Mouse (Mus musculus) regulatory T cell (primary cell): ENCODE data around the gene Dennd6b.

Experiments
- in situ Hi-C: fragments of 300-600 bp; cut with MboI, MseI; formaldehyde crosslinking; loops from one replicate; pipeline ENCODE4 v1.15.1; 2025; ENCODE audit warnings: high pct_unique_total_duplicates

Dennd6b gene

DNA sequence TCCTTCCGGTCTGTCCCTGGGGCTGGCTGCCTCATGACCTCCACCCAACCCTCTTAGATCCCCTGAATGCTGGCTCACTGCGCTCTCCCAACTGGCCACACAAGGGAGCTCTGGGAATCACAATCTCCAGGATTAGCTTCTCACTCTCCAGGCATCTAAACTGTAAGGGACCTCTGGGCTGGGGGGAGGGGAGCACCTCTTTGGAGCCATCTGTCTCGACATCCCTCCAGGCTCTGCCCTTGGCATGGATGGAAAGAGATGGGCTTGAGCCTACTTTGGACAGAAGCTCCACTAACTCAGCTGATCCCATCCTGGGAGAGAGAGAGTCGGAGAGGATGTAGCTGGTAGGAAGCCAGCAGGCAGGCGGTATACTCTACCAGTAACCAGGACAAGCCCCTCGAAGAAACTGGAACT, 14.0 kb downstream of the Dennd6b start:
- in situ Hi-C loops = no loop called here

DNA sequence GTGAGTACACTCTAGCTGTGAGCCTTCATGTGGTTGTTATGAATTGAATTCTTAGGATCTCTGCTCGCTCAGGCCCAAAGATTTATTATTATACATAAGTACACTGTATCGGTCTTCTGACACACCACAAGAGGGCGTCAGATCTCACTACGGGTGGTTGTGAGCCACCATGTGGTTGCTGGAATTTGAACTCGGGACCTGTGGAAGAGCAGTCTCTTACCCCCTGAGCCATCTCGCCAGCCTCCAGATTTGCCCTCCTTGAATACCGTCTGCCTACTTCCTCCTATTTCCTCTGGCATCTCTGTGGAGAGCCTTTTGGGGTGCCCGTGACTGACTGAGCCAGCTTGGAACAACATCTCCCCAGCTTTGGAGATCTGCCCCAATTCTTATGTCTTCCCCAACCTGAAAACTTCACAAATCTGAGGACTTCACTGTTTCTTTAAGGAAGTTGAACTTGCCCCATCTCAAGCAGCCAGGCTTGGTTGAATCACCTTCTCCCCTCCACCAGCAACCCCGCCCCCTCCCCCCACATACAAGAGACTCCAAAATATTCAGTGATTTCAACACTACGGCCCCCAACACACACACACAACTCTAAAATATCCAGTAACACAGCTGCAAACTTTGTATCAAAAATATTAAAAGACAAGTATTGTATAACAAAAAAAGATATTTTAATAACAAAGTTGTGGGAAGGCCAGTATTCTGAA, 14.6 kb downstream of the Dennd6b start:
- in situ Hi-C loops = no loop called here

DNA sequence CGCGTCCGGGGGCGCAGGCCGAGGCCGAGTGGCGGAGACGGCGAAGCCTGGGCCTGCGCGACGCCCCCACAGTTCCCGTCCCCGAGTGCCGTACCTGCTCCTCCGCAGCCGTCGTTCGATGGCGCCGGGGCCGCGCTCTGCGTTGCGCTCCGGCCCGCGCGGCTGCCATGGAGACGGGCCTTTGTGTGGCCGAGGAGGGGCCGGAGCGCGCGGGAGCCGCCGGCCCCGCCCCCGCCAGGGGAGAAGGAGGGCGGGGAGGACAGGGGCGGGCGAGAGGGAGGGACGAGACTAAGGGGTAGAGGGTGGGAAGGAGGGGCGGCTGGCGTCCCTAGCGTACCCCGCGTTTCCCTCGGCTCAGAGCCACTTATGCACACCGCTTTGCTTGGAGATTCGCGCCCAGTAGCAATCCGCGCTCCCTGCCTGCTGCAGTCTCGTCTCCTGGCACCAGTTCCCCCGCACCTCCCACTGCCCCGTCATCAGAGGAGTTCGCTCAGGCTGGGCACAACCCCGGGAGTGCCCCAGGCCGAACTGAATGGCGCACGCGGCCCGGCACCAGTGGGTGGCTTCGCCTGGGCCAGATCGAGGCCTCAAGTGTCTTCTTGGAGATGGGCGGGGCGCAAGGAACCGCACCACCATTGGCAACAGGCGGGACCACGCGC, 15.6 kb downstream of the Dennd6b start, which contains the start of gene Plxnb2:
TSS of gene Plxnb2 (minus strand) at position 218 of the 659 bp plus-strand sequence.
- in situ Hi-C loops = no loop called here

DNA sequence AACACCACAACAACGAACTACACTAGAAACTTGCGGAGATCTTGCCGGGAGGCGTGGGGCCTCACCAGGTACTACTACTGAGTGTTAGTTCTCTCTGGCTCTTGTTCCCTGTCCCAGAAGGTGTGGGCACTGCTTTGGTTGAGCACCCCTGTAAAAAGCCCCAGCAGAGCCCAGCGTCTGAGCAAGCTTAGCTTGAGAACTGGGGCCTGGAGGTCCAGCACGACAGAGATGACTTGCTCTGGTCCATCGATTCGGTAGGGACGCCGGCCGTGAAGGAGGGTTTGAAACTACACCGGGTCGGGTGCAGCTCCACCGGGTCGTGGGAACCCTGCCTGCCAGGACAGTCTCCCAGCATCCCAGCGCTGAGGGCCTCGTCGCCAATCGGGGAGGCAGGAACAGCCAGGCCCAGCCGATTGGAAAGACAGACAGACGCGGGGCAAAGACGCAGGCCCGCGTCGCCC, 16.2 kb downstream of the Dennd6b start:
- in situ Hi-C loops = no loop called here

DNA sequence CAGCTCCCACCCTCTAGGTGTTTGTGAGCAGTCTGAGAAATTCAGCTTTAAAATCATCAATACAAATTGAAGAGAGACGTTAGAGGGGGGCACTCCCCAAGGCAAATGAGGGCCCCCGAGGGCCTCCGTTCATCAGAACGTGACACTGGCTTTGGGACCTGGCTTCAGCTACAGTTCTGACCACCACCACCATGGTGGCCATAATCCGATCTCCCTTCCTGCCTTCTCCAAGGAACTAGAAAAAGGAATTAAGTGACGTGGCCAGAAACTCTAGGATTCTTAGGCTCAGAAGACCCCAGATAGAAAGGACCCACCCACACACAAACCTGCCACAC, 16.7 kb downstream of the Dennd6b start:
- in situ Hi-C loops = no loop called here

DNA sequence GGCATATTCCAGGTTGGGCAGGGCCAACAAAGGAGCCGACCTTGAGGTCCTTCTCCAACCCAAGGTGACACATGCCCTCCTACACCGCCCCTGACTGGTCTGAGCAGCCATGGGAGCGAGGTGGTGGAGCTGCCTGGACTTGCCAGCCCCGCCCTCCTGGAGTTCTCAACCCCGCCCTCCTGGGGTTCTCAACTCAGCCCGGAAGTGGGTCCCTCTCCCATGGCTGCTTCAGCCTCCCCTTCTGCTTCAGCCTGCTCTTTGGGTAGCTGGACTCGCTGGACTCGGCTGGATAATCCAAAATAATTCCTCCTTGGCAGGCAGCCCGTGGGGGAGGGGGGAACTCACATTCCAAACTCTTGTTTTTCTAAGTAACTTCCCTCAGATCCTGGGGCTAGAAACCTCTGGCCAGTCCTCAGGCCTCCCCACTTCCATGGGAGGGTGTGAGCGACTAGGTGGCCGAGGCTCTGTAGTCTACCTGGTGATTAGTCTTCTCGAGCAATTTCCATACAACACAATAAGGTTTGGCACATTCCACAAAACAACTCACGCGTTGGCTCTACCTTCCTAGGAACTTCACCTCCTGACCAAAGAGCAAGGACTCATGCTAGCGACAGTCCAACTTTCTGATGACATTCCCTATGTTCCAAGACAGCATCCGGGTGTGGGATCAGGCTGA, 17.2 kb downstream of the Dennd6b start:
- in situ Hi-C loops = no loop called here

DNA sequence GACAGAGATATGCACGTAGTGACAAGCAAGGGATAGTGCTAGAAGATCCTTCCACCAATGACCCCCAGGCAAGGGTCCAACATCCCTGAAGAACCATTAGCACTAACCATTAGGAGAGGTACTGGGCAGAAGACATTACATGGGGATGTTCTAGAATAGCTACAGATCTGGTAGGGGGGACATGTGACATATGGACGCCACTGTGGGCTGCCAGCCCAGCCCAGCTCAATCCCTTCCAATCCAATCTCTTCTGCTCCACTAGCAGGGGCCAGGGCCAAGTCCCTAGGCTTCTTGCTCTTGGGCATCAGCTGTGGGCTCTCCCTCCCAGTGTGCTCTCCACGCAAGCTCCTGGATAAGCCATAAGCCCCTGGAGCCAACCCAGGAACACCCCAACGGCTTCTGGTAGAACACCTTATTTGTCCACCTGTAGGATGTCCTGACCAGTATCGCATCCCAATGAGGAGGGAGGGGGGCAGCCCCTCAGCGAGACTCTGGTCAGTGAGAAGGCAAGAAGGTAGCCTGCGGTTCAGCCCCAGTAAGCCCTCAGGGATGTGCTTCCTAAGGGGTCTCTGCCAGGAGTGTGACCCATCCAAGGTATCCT, 17.9 kb downstream of the Dennd6b start:
- in situ Hi-C loops = no loop called here

DNA sequence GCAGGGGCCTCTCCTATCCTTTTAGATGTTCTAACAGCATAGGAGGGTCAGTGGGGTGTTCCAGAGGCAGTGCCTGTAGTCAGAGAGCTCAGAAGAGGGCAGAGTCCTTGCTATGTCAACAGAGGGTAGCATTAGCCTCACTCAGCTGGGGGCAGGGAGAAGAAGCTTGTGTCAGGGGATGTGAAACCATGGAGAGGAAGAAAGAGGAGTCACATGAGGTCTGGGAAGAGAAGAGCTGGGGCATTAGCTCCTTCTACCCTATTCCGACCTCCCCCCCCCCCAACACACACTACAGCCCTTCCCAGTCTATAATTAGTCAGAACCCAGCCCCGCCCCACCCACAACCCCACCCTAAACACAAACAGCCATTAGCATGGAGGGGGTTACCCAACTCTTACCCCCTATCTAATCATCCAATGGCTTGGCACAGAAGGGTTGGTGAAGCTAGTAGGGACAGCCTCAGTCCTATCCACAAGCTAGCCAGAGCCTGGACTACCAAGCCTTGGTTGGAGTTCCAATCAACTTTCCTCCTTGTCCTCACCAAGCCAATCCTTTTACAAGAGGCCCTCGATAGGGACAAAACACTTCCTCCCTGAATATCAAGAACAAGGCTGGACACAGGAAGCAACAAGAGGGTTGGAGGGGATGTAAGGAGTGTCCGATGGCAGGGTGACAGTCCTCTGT, 18.6 kb downstream of the Dennd6b start:
- in situ Hi-C loops = no loop called here

DNA sequence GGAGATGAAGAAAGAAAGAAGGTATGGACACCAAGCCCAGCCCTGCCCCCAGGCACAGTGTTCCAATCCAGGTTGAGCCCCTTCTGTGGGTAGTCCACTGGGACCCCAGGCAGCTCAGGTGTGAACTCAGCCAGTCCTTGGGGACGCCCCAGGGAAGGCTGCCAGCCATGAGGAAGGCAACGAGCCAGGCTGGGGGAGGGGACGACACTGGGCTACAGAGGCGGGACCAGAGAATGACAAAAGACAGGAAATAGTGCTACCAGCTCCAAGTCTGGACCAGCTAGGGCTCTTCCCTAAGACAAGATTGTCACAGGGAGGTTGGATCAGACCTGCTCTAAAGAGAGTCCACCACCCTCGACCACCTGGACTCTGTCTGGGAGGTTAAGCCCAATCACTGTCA, 19.2 kb downstream of the Dennd6b start:
- in situ Hi-C loops = no loop called here

DNA sequence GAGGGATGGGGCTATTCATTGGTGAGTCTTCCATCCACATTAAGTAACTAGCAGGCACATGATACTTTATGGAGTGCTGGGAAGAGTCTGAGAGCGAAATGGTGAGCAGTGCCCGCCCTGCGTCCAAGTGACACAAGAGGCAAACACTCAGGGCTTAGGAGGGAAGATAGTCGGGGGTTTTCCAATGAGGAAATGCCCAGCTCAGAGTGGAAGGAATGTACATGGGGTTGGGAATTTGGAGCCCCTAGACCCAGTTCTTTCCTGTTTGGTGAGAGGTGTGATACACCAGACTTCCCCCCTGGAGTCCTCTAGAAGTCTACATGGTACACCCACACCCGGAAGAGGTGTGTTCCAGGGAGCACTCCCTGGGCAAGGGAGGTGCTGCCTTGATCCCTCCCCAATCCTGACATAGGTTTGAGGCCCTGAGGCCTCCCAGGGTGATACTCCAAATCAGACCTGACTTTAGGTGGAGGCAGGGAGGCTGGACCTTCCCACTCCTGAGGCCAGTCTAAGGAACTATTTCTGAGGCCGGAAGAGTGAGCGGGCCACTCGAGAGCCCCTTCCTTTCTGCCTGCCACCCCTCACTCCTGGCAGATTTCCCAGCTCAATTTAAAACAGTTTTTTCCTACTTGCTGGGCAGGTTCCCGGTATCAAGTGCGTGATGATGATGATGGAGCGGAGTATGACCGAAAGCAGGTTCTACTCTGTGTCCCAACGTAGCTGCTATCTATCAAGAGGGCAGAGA, 20.7 kb downstream of the Dennd6b start:
- in situ Hi-C loops = no loop called here

DNA sequence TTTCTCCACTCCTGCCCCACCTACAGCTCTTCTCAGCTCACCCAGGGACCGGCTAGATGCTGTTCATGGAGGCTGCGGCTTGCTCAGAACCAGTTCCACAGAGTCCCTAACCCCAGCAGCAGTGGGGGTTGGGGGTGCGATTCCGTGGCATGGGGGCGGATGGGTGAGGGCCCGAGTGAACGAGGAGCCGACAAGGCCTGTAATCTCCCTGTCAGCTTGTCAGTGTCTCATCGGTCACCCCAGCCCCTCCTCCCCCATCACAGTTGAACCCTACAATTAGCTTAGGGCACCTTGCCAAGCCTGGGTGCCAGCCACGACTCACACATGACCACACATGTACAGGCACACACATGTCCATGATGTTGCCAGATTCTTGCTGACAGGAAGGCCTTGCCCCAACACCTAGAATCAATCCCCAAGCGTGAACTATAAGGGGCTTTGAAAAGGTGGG, 21.4 kb downstream of the Dennd6b start:
- in situ Hi-C loops = no loop called here

DNA sequence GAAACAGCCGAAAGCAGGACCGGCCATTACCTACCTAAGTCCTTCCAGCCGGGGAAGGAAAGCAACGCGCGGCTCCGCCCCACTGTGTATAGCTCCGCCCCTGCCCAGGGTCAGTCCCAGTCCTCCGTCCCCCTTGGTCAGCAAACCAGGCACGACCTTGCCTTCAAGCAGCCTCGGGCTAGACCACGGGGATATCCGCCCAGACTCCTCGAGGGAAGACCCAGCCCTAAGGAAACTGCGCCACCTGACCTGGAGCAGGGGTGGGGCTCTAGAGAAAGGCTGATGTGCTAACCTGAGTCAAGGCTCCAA, 22.4 kb downstream of the Dennd6b start:
- in situ Hi-C loops = no loop called here

DNA sequence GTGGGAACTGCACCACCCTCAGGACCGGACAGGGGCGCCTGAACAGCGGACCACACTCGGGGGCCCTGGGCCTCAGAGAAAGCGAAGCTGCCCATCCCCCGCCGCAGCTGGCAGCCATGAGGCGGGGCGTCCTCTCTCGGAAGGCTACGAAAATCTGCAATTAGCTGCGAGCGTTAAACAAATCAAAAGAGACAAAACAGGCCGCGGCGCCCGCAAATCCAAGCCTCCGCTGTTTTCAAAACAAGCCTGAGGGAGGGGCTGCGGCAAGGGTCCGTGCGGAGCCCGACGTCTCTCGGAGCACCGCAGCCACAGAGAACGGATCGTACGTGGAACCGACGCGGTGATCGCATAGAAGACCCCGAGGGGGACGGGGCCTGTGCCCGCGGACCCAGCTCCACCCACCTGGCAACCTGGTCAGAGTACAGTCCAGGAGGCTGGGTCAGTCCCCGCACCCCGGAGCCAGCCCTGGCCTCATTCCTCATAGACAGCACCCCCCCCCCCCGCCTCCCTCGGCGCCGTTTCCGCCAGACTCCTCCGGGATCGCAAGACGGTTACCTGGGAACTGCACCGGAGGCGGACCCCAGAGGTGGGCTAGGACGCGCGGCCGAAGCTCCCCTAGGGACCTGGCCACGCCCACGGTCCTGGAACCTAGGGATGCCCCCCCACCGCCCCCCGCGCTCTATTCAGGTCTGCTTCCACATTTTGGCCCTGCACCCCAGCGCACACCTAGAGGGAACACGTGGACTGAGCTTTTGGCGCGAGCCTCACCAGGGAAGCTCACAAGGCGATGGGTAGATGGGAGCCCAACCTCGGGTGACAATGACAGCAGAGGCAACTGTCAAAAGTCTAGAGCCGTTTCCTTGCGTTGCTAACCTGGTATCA, 23.0 kb downstream of the Dennd6b start:
- in situ Hi-C loops = no loop called here

DNA sequence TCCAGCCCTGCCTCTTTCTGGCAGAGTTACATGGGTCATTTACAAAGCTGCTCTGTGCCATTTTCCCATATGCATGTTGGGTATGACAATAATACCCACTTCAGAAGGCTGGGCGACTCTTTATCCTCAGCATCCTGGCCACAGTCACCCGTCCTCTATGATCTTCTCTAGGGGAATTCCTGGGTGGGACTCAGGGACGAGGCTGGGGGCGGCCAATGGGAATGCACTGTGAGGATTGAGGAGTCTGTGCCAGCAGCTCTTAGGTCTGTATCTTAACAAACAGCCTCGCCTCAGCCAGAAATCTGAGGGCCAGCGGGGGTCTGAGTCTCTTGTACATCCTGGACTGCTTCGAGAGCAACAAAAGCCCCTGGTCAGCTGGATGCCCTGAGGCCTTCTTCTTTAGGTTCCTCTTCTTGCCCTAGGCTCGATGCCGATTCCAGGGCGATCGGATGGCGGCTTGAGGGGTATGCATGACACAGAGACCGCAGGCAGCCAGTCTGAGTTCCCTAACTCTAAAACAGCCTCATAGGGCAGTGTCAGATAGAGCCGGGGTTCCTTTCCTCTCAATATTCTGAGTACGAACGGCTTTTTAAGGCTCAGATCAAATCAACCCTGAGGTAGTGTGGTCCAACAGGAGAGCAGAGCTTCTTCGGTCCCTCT, 23.9 kb downstream of the Dennd6b start:
- in situ Hi-C loops = no loop called here

DNA sequence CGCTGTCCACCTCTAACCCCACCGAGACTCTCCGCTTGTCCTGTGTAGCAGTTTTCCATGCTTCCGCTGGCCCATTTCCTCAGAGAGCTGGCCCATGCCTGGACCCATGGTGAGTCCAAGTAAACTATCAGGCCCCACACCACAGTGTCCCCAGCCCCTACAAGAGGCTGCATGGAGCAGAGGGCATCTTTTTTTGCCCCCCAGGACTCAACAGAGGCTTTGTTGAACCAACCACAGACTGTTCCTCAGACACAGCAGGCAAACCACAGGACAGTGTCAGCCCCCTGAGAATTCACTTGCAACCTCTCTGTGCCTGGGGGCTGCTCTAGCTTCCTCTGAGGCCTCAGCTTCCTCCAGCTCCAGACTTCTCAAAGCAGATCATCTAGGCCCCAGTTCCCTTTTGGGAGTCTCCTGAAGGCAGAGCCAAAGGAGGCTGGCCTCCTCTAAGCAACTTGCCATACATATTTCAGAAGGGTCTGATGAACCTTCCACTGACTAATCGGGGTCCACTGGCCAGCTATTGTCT, 24.7 kb downstream of the Dennd6b start:
- in situ Hi-C loops = no loop called here

DNA sequence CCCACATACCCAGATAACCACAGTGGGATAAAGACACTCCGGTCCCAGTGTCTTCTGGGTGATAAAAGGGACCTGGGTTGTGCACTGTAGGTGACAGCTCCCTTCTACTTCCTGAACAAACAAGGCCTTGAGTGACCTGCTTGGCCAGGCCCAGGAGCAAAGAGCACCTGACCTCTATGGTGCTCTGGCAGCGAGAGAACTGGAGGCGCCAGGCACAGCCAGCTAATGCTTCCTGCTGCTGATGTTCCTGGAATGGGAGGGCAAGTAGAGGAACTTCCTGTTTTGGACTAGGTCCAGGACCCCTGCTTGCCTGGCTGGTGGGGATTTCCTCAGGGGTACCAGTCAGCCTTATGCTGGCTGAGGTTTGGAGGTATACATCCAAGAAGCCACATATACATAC, 26.2 kb downstream of the Dennd6b start:
- in situ Hi-C loops = no loop called here

DNA sequence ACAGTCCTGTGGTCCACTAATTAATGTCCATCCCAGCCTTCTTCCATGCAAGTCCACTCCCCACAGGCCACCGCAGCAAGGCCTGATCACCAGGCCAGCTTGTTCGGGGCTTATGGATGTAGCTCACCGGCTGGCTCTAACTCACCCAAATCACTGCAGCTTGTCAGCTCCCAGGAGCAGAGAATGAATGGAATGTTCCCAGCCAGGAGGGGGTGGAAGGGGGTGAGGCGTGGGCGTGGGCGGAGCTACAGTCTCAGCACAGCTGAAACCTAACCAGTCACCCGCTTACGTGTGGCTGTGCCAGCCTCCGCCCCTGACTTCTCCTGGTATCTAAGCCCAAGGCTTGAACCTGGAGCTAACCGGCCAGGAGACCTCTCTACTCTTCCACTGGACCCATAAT, 26.9 kb downstream of the Dennd6b start:
- in situ Hi-C loops = no loop called here

DNA sequence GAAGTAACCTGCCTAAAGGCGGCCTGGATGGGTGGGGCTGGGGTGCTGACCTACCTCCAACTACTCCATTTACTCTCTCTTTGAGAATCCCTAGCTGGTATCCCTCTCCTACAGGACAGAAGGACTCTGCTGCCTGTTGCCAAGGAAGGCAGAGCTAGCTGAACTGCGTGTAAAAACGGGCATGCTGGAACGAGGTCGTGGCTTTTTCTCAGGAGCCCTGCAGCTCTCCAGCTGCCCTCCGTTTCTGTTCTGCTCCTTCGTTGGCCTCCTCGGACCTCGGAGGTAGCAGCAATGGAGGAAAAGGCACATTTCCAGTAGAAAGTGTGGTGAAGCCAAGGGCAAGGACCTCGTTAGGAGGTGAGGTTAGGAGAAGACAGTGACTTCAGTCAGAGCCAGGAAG, 27.4 kb downstream of the Dennd6b start:
- in situ Hi-C loops = no loop called here

DNA sequence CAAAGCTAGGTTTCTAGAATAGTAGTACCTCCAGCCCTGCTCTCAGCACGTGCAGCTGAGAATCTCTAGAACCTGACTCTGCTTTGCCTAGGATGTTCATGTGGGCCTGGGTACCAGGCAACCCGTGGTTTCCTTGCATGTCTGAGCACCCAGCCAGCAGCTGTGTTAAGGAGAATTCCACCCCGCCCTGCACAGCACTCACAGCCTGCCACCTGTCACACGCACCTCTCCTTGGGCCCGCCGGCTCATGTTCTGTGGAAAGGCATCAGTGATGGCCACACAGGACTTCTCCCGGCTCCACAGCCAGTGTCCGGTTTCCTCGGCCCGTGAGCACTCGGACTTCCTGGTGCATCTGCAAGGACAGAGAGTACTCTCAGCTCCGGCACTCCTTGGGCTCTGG, 30.8 kb downstream of the Dennd6b start:
- in situ Hi-C loops = no loop called here

DNA sequence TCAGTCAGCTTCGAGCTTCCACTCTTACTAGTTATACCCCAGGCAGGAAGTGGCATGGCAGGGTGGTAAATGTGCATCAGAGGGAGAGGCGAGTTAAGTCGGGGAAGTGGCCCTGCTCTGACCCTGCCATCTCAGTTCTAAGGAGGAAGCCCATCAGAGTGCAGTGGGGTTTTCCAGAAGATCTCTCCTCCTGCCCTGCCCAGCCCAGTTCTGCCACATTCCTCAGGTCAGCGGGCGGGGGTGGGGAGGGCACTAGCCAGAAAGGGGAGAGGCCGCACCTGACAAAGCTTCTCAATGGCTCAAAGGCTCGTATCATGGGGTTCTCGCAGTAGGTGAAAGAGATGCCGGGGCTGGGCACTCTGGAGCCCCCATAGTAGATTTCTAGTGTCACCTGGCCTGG, 34.9 kb downstream of the Dennd6b start:
- in situ Hi-C loops = no loop called here
